Mouse (Mus musculus) hindbrain, embryonic 10.5 days (tissue): ENCODE measurements around the gene Mapk10. TPM values are rescaled to one million over a fixed set of nuclear protein-coding genes. Genes with fewer than 3 reads are reported as not detected.

Experiments used
- DNase-seq: peaks from one replicate; pipeline ENCODE4 v3.0.0-alpha.2; 2017; ENCODE audit warnings: low spot score
- H3K27ac ChIP-seq: fragments of 300-500 bp; sonication (generic); 2 replicates; pipeline ENCODE4 v1.5.1; 2016; ENCODE audit warnings: mild to moderate bottlenecking, moderate library complexity
- H3K27me3 ChIP-seq: fragments of 300-500 bp; sonication (generic); 2 replicates; pipeline ENCODE4 v1.6.1; 2016; ENCODE audit warnings: mild to moderate bottlenecking; ENCODE audit not compliant: poor library complexity, insufficient read depth, severe bottlenecking
- H3K36me3 ChIP-seq: fragments of 300-500 bp; sonication (generic); 2 replicates; pipeline ENCODE4 v1.6.1; 2016; ENCODE audit warnings: mild to moderate bottlenecking, moderate library complexity
- H3K4me1 ChIP-seq: fragments of 300-500 bp; sonication (generic); replicated peaks from 2 replicates; pipeline ENCODE4 v1.6.1; 2016; ENCODE audit warnings: mild to moderate bottlenecking
- H3K4me3 ChIP-seq: fragments of 300-500 bp; sonication (generic); 2 replicates; pipeline ENCODE4 v1.5.1; 2016; ENCODE audit warnings: mild to moderate bottlenecking, moderate library complexity
- H3K9me3 ChIP-seq: fragments of 300-500 bp; sonication (generic); 2 replicates; pipeline ENCODE4 v1.6.1; 2016; ENCODE audit warnings: mild to moderate bottlenecking, moderate library complexity
- WGBS: fragments of 180-500 bp; shearing (Covaris S2); methylation state at CpG from one replicate; pipeline ENCODE4 v1.1.7; 2016; 5-methylcytosine and 5-hydroxymethylcytosine counted together
- polyA plus RNA-seq: library from polyadenylated mRNA; unstranded; fragments of >200 nt; fragmentation: Nextera tagmentation; extraction: Ambion mirVana; gene quantifications from 2 replicates; pipeline ENCODE4 v1.2.1, GENCODE M21; 2016

The Mapk10 gene
- polyA plus RNA-seq, 1 experiment from 2014 or later: 48.1 TPM

DNA sequence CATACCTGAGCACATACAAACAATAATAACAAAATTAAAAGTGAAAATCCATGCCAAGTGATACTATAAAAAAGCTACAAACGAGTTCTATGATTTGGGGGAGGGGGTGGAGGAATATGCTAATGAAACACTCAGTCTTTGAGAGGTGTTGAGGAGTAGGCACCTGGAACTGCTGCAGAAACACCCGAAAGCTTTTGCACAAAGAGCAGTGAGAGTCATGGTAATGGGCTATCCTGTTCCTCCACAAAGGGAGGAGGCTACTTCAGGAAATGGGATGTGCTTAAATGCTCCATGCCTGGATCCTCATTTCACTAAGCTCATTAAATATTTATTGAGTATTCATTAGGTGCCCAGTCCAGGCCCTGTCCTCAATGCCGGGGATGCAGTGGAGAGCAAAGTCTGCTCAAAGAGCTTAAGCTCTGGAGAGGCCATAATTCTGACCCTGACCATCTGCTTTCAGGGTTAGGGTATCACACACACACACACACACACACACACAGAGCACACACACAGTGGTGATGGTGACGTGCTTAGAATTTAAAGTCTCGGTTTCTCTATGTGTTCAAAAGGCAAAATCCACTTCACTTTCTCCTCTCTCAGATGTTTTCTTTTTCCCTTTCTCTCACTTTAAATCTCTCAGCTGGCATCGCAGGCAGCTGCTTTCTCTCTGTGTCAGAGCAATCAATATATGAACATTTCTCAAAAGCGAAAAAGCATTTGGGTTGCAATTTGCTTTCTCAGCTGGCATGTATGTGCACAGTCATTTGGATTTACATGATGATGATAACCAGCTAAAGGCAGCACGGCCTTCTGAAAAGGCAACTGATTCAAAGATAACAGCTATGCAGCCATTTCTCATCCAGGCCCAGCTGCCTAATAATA lies 50.6 kb downstream of the Mapk10 start:
- no peaks in the 10 kb centered on the region for H3K27me3 ChIP-seq
- H3K4me1 ChIP-seq: peaks cover 22% of the 10 kb centered on the region
- H3K36me3 ChIP-seq: no peaks in the 10 kb centered on the region
- peak; percentile 50 for DNase-seq
- H3K4me3 ChIP-seq: no peak overlapping the region
- H3K9me3 ChIP-seq: no peaks in the 10 kb centered on the region
- 64% methylated on average over 8 of the region's 8 CpGs for WGBS
- H3K27ac ChIP-seq: peak overlapping the region; percentile 83

DNA sequence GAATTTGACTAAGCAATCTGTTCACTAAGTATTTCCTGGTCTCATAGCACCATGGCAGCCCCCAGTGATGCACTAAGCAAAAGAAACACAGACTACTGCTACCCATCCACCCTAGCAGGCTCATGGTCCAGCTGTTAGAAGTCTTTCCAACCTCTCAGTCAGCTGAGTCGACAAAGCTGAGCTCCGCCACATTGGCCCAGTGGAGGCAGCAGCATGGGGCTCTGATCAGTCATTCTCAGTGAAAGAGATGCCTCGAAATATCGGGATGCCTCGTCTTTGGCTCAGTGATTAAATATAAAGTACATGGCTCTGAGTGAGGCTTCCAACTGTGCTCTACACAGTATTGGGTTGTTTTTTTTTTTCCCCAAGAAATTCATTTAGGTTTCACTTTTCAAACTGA lies 70.2 kb downstream of the Mapk10 start:
- Histone ChIP-seq H3K36me3 (no peaks in the 10 kb centered on the region), H3K27ac (no peak overlapping the region), H3K4me1 (peaks cover 4% of the 10 kb centered on the region; the same call in 1 of the 2 replicates), H3K4me3 (no peak overlapping the region), H3K27me3 (no peaks in the 10 kb centered on the region), H3K9me3 (no peaks in the 10 kb centered on the region)
- WGBS: 45% methylated on average over 5 of the region's 5 CpGs
- DNase-seq: no peak

DNA sequence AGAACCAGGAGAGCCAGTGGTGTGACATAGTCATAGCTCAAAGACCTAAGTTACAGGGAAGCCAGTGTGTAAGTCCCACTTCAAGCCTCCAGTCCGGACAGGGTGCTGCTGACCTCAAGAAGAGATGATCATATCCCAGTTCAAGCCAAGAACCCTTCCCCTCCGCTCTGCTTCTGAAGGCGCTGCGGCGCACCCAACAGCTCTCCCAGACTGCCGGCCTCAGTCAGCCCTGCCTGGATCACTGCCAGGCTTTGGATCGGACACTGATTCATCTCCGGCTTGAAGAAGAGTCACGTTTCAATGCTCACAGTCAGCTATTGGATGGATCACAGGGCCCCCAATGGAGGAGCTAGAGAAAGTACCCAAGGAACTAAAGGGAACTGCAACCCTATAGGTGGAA lies 76.3 kb downstream of the Mapk10 start:
- Histone ChIP-seq H3K36me3 (no peaks in the 10 kb centered on the region), H3K9me3 (no peaks in the 10 kb centered on the region), H3K27ac (no peak overlapping the region), H3K4me1 (no peaks in the 10 kb centered on the region), H3K4me3 (no peak overlapping the region), H3K27me3 (no peaks in the 10 kb centered on the region)
- DNase-seq: no peak
- WGBS: 86% methylated on average over 9 of the region's 9 CpGs

DNA sequence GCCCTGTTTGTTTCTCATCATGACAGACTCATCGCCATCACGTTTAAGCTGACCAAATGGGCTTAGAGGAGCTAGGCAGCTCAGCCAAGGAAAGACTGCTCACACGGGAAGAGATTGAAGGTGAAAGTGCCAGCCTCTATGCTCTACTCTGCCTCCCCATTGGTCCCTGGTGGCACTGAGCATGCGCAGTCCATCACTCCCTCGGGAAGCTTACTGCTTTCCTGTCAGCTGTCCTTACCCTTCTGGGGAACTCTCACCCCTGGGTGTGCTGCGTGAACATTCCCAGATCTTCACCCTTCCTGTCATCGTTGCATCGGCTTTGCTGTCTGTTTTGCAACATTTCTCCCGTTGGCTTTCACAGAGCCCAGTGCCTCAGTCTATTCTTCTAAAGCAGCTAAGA lies 77.5 kb downstream of the Mapk10 start:
- no peak overlapping the region for H3K4me3 ChIP-seq
- H3K36me3 ChIP-seq: no peaks in the 10 kb centered on the region
- H3K9me3 ChIP-seq: no peaks in the 10 kb centered on the region
- no peak overlapping the region for H3K27ac ChIP-seq
- H3K27me3 ChIP-seq: no peaks in the 10 kb centered on the region
- no peak for DNase-seq
- no peaks in the 10 kb centered on the region for H3K4me1 ChIP-seq
- 83% methylated on average over 9 of the region's 9 CpGs for WGBS

DNA sequence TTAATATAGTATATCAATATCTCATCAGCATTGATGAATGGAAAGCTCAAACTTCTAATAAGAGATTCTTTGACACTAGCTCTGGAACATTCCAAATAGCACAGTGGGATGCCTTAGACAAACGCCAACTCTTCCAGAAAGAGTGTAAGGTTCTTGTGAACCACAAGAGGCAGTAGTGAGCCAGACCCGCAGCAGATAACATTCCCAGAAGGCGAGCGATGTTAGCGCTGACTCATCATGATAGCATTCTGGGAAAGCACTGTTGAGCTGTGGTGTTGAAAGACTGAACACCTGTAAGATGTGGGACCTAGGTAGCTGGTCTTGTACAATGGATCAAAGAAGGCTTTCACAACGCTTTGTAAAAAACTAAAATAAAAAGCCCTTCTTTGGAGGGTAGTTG lies 78.3 kb downstream of the Mapk10 start:
- H3K4me1 ChIP-seq: no peaks in the 10 kb centered on the region
- H3K36me3 ChIP-seq: no peaks in the 10 kb centered on the region
- H3K9me3 ChIP-seq: no peaks in the 10 kb centered on the region
- no peak overlapping the region for H3K4me3 ChIP-seq
- WGBS: 81% methylated on average over 6 of the region's 6 CpGs
- no peak overlapping the region for H3K27ac ChIP-seq
- no peaks in the 10 kb centered on the region for H3K27me3 ChIP-seq
- no peak for DNase-seq

DNA sequence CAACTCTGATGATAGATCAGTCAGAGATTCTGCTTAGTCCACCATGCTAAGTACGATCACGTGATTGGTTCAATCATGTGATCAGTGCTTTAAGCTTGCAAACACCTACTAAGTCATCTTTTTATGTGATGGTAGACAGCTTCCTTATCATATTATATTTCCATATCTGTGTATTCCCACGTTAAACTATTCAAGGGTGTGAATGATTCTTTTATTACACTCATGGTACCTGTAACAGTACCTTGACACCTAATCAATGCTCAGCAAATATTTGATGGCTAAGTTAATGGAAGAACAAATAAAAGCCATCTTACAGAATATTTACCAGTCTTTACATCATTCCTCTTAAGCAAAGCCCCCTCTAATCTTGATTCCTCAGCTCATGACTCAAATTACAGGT lies 91.5 kb downstream of the Mapk10 start:
- H3K36me3 ChIP-seq: no peaks in the 10 kb centered on the region
- no peaks in the 10 kb centered on the region for H3K4me1 ChIP-seq
- H3K9me3 ChIP-seq: no peaks in the 10 kb centered on the region
- DNase-seq: no peak
- no peak overlapping the region for H3K27ac ChIP-seq
- H3K27me3 ChIP-seq: no peaks in the 10 kb centered on the region
- no peak overlapping the region for H3K4me3 ChIP-seq
- 88% methylated on average over 3 of the region's 3 CpGs for WGBS

DNA sequence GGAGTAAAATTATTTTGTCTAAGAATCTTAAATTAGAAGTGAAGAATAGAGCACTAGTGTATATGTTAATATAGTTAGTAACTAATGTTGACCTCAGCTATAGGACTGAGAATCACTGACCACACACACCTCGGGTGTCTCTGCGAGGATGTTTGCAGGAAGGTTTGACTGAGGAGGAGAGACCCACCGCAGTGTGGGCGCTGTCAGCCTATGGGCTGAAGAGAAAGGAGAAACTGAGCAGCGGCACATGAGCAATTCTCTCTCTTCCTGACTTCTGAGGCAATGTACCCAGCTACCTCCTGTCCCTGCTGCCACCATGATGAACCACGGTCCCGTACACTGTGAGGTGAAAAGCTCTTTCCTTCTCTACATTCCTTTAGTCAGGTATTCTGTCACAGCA lies 95.6 kb downstream of the Mapk10 start:
- no peak overlapping the region for H3K27ac ChIP-seq
- no peaks in the 10 kb centered on the region for H3K36me3 ChIP-seq
- WGBS: 94% methylated on average over 7 of the region's 7 CpGs
- no peaks in the 10 kb centered on the region for H3K9me3 ChIP-seq
- H3K27me3 ChIP-seq: no peaks in the 10 kb centered on the region
- H3K4me1 ChIP-seq: no peaks in the 10 kb centered on the region
- no peak overlapping the region for H3K4me3 ChIP-seq
- DNase-seq: no peak

DNA sequence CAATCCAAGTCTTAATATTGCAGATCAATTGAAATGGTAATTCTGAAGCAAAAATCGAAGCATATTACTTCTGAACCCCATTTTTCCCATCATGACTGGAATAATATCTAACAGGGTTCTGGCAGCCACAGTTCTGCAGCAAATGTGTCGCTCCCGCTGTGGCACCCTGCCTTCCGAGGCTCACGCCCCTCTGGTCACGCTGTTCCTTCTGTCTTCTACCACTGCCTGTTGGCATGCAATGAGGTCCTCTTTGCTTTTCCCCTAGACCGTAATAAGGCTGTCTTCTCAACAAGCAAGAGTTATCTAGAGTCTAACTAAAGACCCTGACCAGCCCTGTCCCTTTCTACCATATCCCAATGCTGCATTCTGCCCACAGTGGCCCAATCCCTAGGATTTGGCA lies 98.7 kb downstream of the Mapk10 start:
- H3K4me1 ChIP-seq: no peaks in the 10 kb centered on the region
- no peak for DNase-seq
- H3K36me3 ChIP-seq: 0 out of 2 replicates have a peak, but pooled peaks cover 4% of the 10 kb centered on the region
- H3K27ac ChIP-seq: no peak overlapping the region
- H3K9me3 ChIP-seq: no peaks in the 10 kb centered on the region
- WGBS: 90% methylated on average over 7 of the region's 7 CpGs
- H3K27me3 ChIP-seq: no peaks in the 10 kb centered on the region
- H3K4me3 ChIP-seq: no peak overlapping the region

DNA sequence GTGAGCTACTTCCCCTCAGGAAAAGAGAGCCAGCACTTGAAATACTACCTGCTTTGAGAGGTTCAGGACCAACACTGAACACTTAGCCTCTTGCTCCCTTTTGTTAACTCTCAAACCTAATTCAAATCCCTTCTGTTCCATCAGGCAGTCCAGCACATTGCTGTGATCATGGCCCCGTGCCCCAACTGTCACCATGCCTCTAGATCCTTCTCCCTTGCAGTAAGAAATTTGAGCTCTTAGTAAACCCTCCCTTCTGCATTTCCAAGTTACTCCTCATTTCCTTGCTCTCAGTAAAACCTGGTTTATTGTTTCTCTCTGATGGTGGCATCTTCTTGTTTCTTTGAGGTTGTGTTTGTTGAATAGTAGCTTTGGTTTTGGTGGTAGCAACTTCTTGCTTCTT lies 101.7 kb downstream of the Mapk10 start:
- H3K27me3 ChIP-seq: no peaks in the 10 kb centered on the region
- H3K4me3 ChIP-seq: no peak overlapping the region
- no peak for DNase-seq
- H3K4me1 ChIP-seq: no peaks in the 10 kb centered on the region
- no peak overlapping the region for H3K27ac ChIP-seq
- H3K9me3 ChIP-seq: no peaks in the 10 kb centered on the region
- H3K36me3 ChIP-seq: 0 out of 2 replicates have a peak, but pooled peaks cover 5% of the 10 kb centered on the region
- WGBS: 71% methylated on average over 1 of the region's 1 CpGs

DNA sequence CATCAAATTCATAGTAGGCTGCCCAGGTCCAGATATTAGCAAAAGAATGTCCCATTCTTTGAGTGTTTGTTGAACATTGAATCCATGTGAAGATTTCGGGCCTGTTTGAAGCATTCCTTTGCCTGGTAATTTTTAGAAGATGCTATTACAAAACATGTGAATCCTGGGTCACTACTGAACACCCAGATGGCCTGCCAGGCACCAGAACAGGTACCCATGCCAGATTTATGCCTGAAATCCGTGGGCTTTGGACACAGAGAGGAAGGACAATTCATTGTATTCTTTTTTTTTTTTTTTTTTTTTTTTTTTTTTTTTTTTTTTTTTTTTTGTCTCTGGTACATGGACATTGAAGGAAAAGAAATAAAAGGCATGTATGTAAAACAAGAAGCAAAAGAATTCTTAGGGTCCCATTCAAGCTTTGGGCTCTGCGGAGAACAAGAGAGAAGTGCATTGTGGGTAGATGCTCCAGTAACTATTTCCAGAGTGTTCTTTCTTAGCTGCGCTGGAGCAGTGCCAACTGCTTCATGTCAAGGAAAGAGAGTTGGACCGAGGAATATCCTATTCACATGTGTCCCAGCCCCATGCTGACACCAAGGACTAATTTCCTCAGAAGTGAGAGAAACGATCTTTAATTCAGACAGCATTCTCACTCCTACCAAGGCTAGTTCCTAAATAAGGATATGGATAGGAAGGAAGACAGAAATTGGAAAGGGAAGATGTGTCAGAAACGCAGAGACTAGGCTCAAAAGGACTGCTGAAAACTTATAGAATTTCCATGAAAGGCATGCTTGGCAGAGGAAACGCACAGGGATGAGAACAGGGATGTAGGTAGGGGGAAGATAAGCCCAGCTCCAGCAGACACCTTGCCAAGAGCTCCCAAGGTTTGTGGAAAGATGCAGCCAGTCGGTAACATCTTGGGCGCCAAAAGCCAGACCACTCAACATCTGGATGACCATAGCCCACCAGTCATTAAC lies 105.4 kb downstream of the Mapk10 start:
- Histone ChIP-seq H3K36me3 (0 out of 2 replicates have a peak, but pooled peaks cover 5% of the 10 kb centered on the region), H3K4me1 (no peaks in the 10 kb centered on the region), H3K4me3 (no peak overlapping the region), H3K27me3 (no peaks in the 10 kb centered on the region), H3K9me3 (no peaks in the 10 kb centered on the region), H3K27ac (no peak overlapping the region)
- DNase-seq: no peak
- 91% methylated on average over 10 of the region's 10 CpGs for WGBS

DNA sequence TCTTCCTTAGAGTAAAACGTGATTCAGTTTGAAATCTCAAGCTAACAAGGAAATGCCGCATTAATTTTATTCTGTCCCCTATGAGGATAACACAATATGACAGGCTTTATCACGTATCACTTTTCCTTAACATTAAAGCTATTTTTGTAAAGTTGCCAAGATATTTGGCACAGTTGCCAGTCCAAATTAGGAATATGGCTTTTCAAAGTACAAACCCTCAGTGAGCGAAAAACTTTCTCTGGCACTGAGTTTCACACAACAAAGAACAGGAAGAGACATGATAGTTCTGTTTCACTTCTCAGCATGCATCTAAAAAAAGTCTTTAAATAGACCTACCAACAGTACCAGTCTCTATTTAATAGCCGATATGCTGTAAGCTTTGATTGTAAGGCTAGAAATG lies 107.1 kb downstream of the Mapk10 start:
- H3K27me3 ChIP-seq: no peaks in the 10 kb centered on the region
- WGBS: 93% methylated on average over 5 of the region's 5 CpGs
- 0 out of 2 replicates have a peak, but pooled peaks cover 5% of the 10 kb centered on the region for H3K36me3 ChIP-seq
- no peak for DNase-seq
- no peaks in the 10 kb centered on the region for H3K9me3 ChIP-seq
- H3K4me1 ChIP-seq: no peaks in the 10 kb centered on the region
- H3K4me3 ChIP-seq: no peak overlapping the region
- H3K27ac ChIP-seq: no peak overlapping the region

DNA sequence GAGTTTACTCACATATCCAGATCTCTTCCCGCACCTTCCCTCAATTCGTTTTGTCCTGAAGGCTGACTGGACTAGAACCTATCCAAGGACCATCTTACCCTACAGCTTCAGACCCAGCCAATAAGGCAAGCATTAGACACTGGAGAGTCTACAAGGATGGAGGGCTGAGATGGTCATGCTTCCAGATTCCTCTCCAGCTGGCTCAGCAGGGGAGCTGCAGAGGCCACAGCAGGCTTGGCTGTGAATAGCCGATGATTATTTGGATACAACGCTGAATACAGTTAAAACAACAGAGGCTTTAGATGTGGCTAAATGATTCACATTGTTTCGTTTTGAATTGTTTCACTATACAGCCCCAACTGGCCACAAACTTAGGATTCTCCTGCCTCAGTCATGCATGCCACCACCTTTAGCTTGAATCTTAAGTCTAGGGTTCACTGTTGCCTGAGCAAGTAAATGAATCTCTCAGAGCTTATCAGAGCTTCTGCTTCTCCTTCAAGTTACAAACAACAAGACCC lies 108.2 kb downstream of the Mapk10 start:
- Histone ChIP-seq H3K36me3 (0 out of 2 replicates have a peak, but pooled peaks cover 5% of the 10 kb centered on the region), H3K4me1 (no peaks in the 10 kb centered on the region), H3K27ac (no peak overlapping the region), H3K27me3 (no peaks in the 10 kb centered on the region), H3K9me3 (no peaks in the 10 kb centered on the region), H3K4me3 (no peak overlapping the region)
- 70% methylated on average over 5 of the region's 5 CpGs for WGBS
- DNase-seq: no peak
